Mouse (Mus musculus) heart, postnatal 36 days (tissue): ENCODE results near the gene Wfikkn1. TPM values are rescaled to one million over a fixed set of nuclear protein-coding genes. Genes with fewer than 3 reads are reported as not detected.

Experiments used
- DNase-seq, 2 experiments: peaks; one replicate each; pipeline ENCODE4 v3.0.0; 2021 to 2022
- intact Hi-C: fragments of 180-260 bp; cut with DNase I; formaldehyde crosslinking; loops from one replicate; pipeline ENCODE4 v1.15.1; 2025
- total RNA-seq, 2 experiments: library from RNA; stranded (reverse); gene quantifications; 2 replicates each; pipeline ENCODE4 v1.2.3; 2021

Gene Wfikkn1
- under 1 TPM; 0.41 to 0.64 TPM for total RNA-seq

DNA sequence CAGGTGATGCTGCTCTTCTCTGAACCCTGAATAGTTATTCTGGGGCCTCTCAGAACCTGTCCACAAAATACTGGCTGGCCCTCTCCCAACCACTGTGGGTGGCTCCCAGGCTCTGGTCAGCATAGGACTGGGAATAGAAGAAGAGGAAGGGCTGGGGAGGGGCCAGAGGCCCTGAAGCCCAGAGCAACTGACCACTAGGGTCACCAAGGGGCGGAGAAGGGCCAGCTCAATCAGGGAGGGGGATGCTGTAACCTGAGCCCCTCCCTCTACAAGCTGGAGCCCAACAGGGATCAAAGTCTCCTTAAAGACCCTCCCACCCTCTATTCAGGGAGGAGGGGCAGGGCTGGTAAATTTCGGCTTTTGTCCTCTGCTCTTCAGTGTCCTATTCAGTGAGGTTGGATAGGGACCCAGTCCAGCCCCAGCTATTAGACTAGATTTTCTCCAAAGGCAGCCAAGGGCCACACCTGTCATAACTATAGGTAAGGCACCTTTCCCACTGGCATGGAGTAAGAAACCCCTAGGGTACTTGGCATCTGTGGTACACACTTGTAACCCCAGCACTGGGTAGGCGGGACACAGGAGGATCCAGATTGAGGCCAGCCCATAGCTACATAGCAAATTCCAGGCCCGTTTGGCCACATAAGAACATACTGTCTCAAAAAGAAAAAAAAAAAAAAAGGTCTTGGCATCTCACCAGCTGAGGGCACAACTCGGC lies at the start of gene Wfikkn1:
Wfikkn1 (minus strand) TSS at position 663 of the 715 bp plus-strand sequence.
- DNase-seq, result no peak
- intact Hi-C loops, result no loop called here

GRCm38 (mm10) chr17:25925348-25925747 lies 44.7 kb upstream of the Wfikkn1 start:
- intact Hi-C loops, result no loop called here

GRCm38 (mm10) chr17:25922120-25922519 lies 41.5 kb upstream of the Wfikkn1 start:
- intact Hi-C loops, result no loop called here
- no peak for DNase-seq

More at GRCm38 (mm10) chr17:25925348-25925747, 44.7 kb upstream of the Wfikkn1 start:
- DNase-seq, result peak; percentile 44 to 52

DNA sequence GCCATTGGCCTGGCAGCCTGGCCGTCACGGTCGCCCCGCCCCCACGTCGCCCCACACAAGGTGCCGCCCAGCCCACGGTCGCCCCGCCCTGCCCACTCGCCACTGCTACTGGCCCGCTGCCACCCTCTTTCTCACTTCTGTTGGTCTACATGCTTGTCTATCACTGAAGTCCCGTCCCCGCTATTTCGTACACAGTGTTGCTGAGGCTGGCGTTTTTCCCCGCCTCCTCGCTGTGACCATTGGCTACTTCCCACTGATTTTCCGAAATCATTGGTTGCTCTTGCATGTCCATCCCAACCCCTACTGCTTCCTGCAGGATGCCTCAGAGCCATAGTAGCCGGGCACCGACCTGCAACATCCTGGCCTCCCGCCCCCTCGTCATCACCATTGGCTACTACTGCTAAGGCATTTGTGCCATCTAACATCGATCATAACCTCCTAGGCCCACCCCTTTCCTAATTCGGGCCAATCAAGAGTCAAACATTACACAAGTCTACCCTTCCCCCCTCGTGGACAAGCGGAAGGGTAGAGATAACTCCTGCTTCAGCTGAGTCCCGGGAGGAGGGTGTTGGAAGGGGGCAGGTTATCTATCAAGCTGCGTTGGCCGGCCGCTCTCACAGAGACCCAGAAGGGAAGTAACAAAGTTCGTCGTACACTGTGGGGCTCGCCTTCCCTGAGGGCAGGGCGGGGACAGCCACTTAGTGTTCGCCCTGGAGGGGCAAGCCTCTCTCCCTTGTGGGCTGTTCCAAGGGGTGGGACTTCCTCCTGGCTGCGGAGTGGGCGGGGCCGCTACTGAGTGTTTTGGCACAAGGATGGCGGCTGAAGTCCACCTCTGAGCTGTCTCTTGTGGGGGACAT lies 39.4 kb upstream of the Wfikkn1 start:
- DNase-seq, result peak; percentile 99 to 100
- intact Hi-C loops, result no loop called here

- intact Hi-C loops, result no loop called here
Measured at GRCm38 (mm10) chr17:25919144-25919785, 38.6 kb upstream of the Wfikkn1 start, which contains the start of gene Rab40c. TSS of gene Rab40c (minus strand) at chr17:25919727.

DNA sequence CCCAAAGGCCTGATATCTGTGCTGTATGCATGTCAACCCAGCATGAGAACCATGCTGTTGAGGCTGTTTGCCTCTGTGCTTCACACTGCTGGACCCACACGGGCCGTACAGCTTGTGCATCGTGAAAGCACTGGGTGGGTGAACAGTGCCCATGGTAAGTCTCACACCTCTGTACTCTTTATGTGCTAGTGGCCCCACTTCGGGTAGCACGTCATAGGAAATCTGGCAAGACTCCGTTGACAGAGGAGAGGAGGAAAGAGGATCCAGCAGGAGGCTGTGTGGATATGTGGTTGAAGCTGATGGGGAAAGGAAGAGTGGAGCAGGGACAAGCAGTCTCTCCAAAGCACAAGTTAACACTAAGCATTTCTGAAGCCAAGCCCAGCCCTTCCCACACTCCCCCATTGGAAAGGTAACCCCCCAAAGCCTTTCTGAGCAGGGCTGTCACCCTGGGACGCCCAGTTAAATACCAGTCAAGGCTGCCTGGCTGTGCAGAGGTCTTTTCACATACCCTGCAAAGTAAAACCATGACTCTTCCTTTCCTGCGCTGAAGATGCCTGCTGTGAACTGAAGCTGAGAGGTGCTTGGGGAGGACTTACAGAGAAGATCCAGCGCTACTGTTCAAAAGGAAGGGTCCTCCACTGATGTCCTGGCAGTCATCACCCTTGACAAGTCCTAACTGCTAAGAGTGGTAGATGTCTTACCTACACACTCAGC lies 37.5 kb upstream of the Wfikkn1 start:
- intact Hi-C loops, result no loop called here
- DNase-seq, result no peak

More at GRCm38 (mm10) chr17:25919144-25919785, 38.6 kb upstream of the Wfikkn1 start, which contains the start of gene Rab40c:
- DNase-seq, result no peak

GRCm38 (mm10) chr17:25916931-25917647 lies 36.4 kb upstream of the Wfikkn1 start:
- no peak for DNase-seq
- intact Hi-C loops, result no loop called here

DNA sequence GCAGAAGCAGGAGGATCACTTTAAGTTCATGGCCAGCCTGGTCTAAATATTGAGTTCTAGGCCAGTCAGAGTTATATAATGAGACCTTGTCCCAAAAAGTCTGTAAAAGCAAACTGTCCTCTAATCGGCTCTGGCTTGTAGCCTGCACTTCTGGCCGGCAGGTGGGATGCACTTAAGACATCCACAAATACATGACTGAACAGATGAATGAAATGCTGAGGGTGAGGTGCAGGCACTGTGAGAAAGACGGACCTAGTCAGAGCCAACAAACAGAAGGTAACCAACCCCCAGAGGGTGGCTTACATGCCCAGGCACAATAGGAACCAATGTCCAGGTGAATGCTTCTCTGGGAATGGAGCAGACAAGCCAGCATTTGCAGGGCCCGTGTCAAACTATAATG lies 33.6 kb upstream of the Wfikkn1 start:
- DNase-seq, result no peak
- intact Hi-C loops, result no loop called here

GRCm38 (mm10) chr17:25913877-25914275 lies 33.2 kb upstream of the Wfikkn1 start:
- peak; percentile 15 to 25 for DNase-seq
- intact Hi-C loops, result no loop called here

DNA sequence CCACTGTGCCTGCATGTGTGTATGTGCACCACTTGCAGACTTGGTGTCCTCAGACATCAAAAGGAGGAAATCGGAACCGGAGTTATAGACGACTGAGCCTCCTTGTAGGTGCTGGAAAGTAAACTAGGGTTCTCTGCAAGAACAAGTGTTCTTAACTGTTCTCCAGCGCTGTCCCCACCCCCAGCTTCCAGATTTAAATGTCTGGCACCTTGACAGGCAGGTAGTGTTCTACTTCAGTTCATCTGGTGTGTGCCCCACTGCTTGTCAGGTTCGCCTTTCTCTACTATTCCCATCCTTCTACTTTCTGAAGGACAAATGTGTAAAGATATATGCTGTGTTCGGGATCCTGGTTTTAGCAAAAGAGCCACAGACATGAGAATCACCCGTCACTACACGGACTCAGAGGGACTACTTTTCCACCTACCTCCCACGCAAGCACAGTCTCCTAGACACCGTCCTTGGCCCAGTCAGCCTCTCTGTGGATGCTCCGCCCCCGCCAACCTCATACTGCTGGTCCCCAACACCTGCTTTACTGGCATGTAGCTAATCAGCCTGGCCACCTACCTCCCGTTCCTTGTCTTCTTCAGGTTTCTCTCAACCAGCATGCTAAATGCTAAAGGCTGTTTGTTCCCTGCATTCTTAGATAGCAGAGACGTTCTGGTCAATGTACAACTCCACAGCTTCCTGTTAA lies 32.7 kb upstream of the Wfikkn1 start:
- intact Hi-C loops, result no loop called here
- DNase-seq, result peak in 1 of 2 experiments; percentile 19

- intact Hi-C loops, result no loop called here
- peak; percentile 20 to 33 for DNase-seq
Measured at GRCm38 (mm10) chr17:25911816-25912215, 31.2 kb upstream of the Wfikkn1 start.

DNA sequence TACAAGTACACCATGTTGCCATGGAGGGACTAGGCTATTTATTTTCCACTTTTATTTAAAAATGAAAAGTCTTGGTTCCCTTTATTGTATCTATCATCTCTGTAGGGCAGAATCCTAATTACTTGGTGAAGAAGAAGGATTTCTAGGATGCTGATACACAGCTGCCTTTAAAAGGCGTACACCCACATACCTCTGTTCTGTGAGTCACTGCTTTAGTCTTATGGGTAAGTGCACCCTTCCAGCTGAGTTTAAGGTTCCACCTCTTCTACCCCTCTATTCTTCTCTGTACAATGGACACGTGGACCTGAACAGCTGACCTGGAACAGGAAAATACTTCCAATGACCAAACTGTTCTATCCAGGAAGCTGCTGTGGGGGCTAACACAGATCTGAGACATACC lies 27.0 kb upstream of the Wfikkn1 start:
- intact Hi-C loops, result no loop called here

GRCm38 (mm10) chr17:25903061-25903460 lies 22.4 kb upstream of the Wfikkn1 start:
- intact Hi-C loops, result no loop called here

More for the DNA sequence above, 27.0 kb upstream of the Wfikkn1 start:
- no peak for DNase-seq

DNA sequence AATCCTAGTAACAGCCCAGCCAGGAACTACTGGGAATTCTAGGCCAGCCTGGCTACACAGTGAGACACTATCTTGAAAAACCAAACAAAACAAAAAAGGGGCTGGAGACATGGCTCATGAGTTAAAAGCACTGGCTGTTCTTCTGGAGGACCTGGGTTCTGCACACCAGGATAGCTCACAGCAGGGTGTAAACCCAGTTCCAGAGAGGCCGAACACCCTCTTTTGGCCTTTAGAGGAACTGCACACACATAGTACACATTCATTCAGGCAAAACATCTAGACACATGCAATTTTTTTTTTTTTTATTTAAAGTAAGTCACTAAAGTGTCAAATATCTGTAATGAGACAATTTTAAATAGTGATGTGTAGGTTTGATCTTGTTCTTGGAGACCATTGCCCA lies 19.5 kb upstream of the Wfikkn1 start:
- intact Hi-C loops, result no loop called here
- DNase-seq, result no peak

More at GRCm38 (mm10) chr17:25903061-25903460, 22.4 kb upstream of the Wfikkn1 start:
- no peak for DNase-seq

DNA sequence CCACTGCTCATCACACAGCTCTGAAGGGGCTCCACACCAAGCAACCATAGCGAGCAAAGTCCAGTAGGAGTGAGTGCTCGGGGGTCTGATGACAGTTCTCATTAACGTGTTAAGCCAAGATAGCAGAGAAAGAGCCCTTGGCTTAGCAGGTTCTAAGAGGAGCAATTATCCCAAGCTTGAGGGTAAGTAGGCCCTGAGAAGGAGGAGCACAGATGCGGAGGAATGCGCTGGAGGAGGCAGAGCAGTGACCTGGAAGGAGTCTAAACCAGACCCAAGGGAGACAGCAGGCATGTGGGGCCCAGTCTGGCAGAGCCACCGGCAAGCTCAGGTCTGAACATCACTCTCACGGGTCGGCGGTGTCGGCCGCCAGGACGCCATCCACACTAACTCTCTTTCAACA lies 15.2 kb upstream of the Wfikkn1 start:
- no peak for DNase-seq
- intact Hi-C loops, result loop anchor here (2.0 kb wide), 2 partner anchors 45 to 89 kb away; partner anchors contain the start of gene Capn15

GRCm38 (mm10) chr17:25895415-25895814 lies 14.8 kb upstream of the Wfikkn1 start:
- intact Hi-C loops, result loop anchor here (2.0 kb wide), 2 partner anchors 45 to 89 kb away; partner anchors contain the start of gene Capn15
- no peak for DNase-seq

GRCm38 (mm10) chr17:25893975-25894617 lies 13.4 kb upstream of the Wfikkn1 start:
- intact Hi-C loops, result loop anchor here (1.0 to 5.0 kb wide), 4 partner anchors 47 to 198 kb away; partner anchors contain the start of genes Capn15 and Decr2
- DNase-seq, result peak; percentile 68 to 71

GRCm38 (mm10) chr17:25888837-25889236 lies 8.2 kb upstream of the Wfikkn1 start:
- intact Hi-C loops, result no loop called here
- no peak for DNase-seq
